ENCODE assay signal across 13 mouse cellular contexts in the genomic region with DNA sequence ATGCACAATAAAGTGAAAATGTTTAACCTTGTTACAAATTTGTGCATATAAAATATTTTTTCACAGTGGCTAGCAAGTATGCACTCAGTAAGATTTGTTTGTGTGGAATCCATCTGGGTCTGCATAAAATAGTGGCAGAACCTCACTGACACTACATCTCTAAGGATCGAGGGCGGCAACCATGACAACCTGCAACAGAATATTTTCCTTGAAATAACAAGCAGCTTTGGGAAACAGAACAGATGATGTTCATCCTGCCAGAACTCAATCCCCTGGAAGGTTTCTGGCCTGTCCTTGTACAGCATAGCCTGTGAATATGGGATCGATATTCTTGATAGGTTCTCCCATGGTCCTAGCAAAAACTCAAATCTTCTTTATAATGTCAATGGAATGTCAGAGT.
A peak's percentile ranks its signal among the peaks of the same experiment; 100 is the strongest.
DNase-seq lines count a peak whose midpoint lies in the region; ATAC-seq lines count a peak whose summit lies in the region.
"Had no signal": no experiment of that assay in that cellular context is flagged by ENCODE, and none has a peak within 500 bp of the region (broad histone marks: within the 10 kb centered on the region; RNA-seq: fewer than 3 reads in every experiment).

No protein-coding gene starts in this region.

- ATAC-seq in frontal cortex, adult (ENCODE audit: low TSS enrichment) = peak; percentile 60
- ATAC-seq: CD4-positive, CD25-positive, alpha-beta regulatory T cell, adult 4 months; intestine, embryonic 15.5 days; midbrain, embryonic 16.5 days had no signal

- DNase-seq in frontal cortex, postnatal 36 days (ENCODE audit: low spot score in 2 of 2) = peak; percentile 39 to 71
- DNase-seq in layer of hippocampus, postnatal 36 days = peak; percentile 33 to 49
- DNase-seq in right cerebral cortex, postnatal 25 days = peak; percentile 14
- no peak for DNase-seq in cerebellum, postnatal 10 days
- DNase-seq in urinary bladder, postnatal 10 days (ENCODE audit: low spot score) = no peak
- no peak for DNase-seq in thymus, postnatal 36 days
- DNase-seq: adrenal gland, postnatal 10 days; kidney, postnatal 10 days; lung, embryonic 14.5 days had no signal

Comparison
In these comparisons a context has a peak if more than half of its experiments do, and no peak if none do; other contexts are left out.
1. DNase-seq: peak in frontal cortex, postnatal 36 days (2 of 2), layer of hippocampus, postnatal 36 days (2 of 2) and right cerebral cortex, postnatal 25 days (single experiment); none in cerebellum, postnatal 10 days (0 of 2), urinary bladder, postnatal 10 days (single experiment) and thymus, postnatal 36 days (0 of 2).